Mouse (Mus musculus): ENCODE measurements around the gene Mfsd5.

DNA sequence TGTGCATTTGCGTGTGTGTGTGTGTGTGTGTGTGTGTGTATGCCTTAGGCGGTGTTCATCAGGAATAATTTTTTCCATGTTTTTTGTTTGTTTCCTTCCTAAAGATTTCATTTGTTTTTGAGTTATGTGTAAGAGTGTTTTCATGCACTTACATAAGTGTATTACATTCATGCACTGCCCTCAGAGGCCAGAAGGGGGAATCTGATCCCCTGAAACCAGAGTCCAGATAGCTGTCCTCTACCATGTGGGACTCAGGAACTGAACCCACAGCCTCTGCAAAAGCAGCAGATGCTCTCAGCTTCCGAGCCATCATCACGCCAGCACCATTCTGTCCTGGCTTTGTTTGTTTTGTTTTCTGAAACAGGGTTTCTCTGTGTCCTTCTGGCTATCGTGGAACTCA, 13.7 kb upstream of the Mfsd5 start:
- TF ChIP-seq CTCF (IDR thresholded peaks at IDR 0.05; ENCODE audit: insufficient read depth, low read depth, low read length) (no peak), POLR2A (IDR thresholded peaks at IDR 0.05; ENCODE audit: insufficient read depth, low read depth, low read length) (no peak)

Measured in olfactory bulb, adult 2 months (tissue).